Mouse (Mus musculus) fat pad, adult 2 months (tissue): ENCODE measurements around the gene Tmem108.

Experiments
- DNase-seq: peaks from one replicate; pipeline ENCODE4 v3.0.0-alpha.2; 2011; ENCODE audit warnings: low read depth, low spot score; ENCODE audit errors: extremely low read depth

Gene Tmem108

GRCm38 (mm10) chr9:103503586-103504298 lies 257.9 kb downstream of the Tmem108 start:
- no peak for DNase-seq

- DNase-seq: no peak
These were observed 259.0 kb downstream of the Tmem108 start for GRCm38 (mm10) chr9:103502655-103503054.

DNA sequence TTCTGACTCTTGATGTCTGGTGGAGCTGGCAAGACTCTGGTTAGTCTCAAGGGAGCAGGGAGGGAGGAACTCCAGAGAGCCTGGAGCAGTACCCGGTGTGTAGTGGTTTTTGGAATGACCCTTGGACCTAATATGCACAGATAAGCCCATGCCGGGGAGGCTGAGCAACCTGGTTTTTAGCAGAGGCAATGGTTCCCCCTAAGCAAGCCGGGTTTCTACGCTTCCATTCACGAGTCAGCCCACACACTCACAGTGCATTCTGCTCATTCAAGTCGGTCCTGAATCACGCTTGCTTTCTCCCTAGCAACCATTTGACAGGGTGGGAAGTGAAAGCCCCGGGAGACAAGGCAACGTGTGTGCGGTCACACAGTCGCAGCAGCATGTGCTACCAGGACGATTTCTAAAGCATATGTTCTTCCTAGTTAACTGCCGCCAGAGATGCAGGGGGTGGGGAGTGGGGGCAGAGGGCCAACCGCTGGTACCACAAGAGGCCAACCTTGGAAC lies 259.7 kb downstream of the Tmem108 start:
- no peak for DNase-seq

GRCm38 (mm10) chr9:103499366-103499765 lies 262.3 kb downstream of the Tmem108 start:
- DNase-seq: no peak

GRCm38 (mm10) chr9:103498699-103499098 lies 262.9 kb downstream of the Tmem108 start:
- DNase-seq: no peak

DNA sequence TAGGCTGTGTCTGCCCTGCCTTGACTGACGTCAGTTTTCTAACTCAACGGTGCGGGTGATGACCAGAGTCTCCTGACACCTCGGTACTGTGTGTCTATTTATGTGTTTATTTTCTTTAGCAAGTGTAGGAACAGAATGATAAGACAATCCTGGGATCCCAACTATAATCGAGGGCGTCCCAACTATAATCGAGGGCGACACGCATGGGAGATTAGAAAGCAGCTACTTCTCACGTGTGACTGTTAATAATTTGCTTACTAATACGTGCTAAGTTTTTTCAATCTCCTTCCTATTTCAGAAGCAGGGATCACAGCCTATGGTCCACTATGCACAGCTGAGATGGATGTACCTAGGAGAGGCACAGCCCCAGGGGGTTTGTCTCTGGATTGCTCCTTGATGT lies 266.2 kb downstream of the Tmem108 start:
- no peak for DNase-seq

DNA sequence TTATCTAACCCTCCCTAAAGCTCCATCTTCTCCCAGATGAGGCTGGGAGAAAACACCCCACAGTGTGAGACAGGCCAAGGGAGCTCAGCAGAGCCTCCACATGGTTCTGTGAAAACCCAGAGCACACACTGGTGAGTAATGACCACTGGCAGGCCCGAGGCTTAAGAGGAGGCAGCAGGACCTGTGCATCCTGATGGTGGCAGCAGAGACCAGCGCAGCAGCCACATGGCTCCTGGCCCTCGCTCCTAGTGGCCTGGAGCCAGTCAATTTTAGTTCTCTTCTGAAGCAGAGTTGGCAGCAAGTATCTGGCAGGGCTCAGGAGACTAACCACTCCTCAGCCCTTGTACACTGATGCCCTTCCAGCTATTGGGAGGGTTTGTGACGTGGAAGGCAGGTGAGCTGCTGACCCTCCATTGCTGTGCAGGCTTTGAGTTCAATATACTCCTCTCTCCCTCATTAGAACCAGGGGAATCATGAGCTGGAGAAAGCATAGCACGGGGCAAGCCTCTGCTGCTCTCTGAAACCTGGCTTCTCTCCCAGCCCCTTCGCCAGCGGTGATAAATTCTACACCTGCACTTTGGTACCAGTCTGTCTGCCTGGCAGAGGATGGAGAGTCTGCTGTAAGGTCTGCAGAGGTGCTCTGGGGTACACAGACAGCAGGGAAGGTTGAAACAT lies 267.2 kb downstream of the Tmem108 start:
- DNase-seq: no peak

GRCm38 (mm10) chr9:103491985-103492384 lies 269.7 kb downstream of the Tmem108 start:
- DNase-seq: no peak

DNA sequence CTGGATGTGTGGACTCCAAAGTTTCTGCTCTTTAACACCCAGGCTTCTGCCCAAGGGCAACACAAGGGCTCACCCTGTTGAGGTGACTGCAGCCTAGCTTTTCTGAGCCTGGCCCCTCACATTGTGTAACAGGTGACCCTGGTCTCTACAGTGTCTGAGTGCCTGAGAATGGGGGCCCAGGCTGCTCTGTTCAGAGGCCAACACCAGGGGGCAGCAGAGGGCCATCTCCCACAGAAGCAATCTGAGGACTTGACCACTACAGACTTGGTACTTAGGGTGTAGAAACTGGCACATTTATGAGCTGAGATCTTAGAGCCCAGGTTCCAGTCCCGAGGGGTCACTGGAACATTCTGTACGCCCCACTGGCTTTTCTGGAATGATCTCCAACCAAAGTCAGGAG lies 271.2 kb downstream of the Tmem108 start:
- DNase-seq: no peak

- DNase-seq: no peak
These were observed 271.8 kb downstream of the Tmem108 start for GRCm38 (mm10) chr9:103489883-103490282.

DNA sequence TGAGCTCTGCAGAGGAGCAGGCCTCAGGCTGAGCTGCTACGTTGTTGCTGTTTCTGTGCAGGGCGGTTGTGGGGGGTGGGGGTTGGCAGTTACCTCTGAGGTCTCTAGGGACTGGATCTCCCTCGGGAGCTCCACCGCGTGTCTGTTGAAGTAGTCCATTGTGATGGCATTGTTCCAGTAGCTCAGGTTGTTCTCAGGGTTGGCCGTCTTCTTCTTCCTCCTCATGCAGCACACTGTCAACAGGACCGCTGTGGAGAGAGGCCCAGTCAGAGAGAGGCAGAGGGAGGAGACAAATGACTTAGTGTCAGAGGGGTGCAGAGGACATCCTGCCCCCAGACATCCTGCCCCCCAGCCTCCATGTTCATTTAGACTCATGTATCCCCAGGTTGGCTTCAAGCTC lies 272.5 kb downstream of the Tmem108 start:
- DNase-seq: no peak

GRCm38 (mm10) chr9:103486262-103486661 lies 275.4 kb downstream of the Tmem108 start:
- DNase-seq: no peak

GRCm38 (mm10) chr9:103485606-103486005 lies 276.0 kb downstream of the Tmem108 start:
- DNase-seq: no peak

GRCm38 (mm10) chr9:103480603-103481220 lies 280.9 kb downstream of the Tmem108 start:
- no peak for DNase-seq

DNA sequence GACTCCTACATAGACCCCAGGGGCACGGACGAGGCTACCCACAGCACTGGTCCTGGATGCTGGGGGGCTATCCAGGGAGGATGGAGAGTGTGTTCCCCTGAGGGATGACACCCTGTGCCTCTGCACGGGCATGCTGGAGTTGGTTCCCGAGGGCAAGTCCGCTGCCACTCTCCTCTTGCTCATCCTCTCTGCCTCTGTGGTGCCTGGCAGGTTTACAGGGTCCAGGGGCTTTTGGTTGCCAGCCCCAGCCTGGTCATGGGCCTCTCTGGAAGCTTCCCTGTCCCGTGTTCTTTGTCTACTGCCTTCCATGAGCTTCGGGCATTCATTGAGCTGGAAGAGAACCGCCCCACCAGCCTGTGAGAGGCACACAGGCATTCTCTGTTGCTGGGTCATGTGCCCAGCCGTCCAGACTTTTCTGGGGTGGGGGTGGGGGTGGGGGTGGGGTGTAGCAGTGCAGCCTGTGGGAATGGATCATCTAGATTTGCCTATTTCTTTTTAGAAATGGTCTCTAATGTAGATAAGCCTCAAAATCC lies 281.5 kb downstream of the Tmem108 start, which contains the start of gene Bfsp2:
Bfsp2 (minus strand) TSS at position 377 of the 533 bp plus-strand sequence.
- DNase-seq: no peak

- DNase-seq: no peak
These were observed 286.2 kb downstream of the Tmem108 start for GRCm38 (mm10) chr9:103475414-103475813.

GRCm38 (mm10) chr9:103473915-103474688 lies 287.5 kb downstream of the Tmem108 start:
- no peak for DNase-seq

GRCm38 (mm10) chr9:103471784-103472183 lies 289.9 kb downstream of the Tmem108 start:
- DNase-seq: no peak

DNA sequence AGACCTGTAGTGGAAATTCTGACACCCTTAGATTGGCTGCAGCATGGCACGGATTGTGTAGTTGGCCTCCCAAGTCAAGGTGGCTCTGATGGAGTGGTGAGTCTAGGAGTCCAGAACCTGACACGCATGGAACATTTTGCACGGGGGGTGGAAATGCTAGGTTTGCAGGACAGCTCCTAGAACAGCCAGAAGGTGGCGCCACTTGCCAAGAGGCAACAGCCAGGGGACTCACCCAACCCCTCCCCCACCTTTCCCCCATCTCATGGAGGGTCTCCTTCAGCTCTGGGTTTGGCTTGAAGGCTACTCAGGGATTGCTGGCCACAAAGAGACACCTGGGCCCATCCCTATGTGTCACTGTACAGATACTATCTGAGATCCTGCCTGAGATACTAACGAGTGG lies 292.1 kb downstream of the Tmem108 start:
- DNase-seq: no peak

- no peak for DNase-seq
These were observed 292.7 kb downstream of the Tmem108 start for GRCm38 (mm10) chr9:103468911-103469310.

DNA sequence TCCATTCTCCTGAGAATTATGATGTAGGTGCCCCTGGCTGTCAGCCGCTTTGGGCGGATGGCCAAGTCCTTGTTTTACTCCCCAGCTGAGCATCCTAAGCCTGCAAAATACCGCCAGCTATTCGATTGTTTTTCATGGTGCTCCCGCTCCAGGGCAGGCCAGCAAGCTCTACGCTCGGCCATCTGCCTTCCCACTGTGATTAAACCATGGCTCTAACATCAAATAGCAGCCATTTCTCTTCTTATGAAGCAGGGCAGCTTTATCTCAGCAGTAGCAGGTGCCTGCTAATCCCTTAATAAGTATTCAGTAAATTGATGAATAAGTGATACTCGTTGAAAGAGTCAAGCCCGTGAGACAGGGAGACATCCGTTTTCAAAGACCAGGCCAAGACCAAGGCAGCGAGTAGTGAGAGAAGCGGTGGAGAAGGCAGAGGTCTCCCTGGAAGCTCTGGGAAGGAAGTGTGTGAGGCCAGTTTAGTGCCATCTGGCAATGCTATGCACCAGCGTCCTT lies 295.9 kb downstream of the Tmem108 start:
- no peak for DNase-seq
